Mouse (Mus musculus) G1E-ER4 (cell line): ENCODE measurements around the gene Ttc21a. TPM values are rescaled to one million over a fixed set of nuclear protein-coding genes. Genes with fewer than 3 reads are reported as not detected.

Experiments
- GATA1 ChIP-seq: IDR thresholded peaks from one replicate; pipeline ENCODE4 v1.8.0; 2012; ENCODE audit warnings: low read length, inconsistent platforms
- polyA plus RNA-seq: library from polyadenylated mRNA; stranded (reverse); fragments of >175 nt; gene quantifications from 2 replicates; pipeline ENCODE4 v1.2.3, GENCODE M21; 2012

Gene Ttc21a
- 0.03 TPM in 1 of 2 replicates, not detected in the other for polyA plus RNA-seq

GRCm38 (mm10) chr9:119937005-119937773 is at the start of gene Ttc21a, which contains the start of gene Gorasp1:
TSS of gene Ttc21a (plus strand) at chr9:119937606.
TSS of gene Gorasp1 (minus strand) at chr9:119937565.
- no peak for TF ChIP-seq GATA1

DNA sequence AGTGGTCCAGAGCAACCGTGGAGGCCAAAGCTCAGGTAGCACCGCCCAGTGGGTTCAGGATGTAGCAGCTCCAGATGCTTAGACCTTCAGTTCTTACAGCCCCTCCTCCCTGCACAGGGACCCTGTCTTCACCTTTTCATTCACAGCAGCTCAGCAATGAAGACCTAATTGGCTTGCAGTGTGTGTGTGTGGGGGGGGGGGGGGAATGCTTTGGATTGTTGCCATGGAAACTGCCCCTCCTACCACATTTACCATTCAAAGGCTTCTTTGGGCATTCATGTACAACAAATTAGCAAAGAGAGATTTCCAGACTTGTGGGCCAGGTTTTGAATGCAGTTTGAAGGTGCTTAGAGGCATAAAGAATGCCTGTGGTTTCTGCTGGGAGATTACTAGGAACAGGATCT is 48.6 kb upstream of the Ttc21a start:
- no peak for TF ChIP-seq GATA1

GRCm38 (mm10) chr9:119889446-119889845 is 48.0 kb upstream of the Ttc21a start:
- TF ChIP-seq GATA1: no peak

- no peak for TF ChIP-seq GATA1
These were observed 46.7 kb upstream of the Ttc21a start for GRCm38 (mm10) chr9:119890692-119891091.

DNA sequence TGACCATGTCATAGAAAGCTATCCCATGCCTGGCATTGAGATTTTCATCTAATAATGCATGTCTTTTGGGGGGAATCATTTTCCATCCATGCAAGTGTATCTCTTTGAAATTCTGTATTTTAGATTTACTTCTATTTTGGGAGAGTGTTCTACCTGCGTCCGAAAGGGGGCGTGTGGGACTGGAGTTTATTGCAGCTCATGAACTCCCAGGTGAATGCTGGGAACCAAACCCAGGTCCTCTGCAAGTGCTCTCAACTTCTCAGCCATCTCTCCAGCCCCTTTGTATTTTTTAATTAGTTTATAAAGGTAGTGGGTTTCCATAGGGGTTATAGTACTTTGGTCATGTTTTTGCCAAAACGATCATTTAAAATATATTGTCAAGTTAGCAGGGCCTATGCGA is 43.5 kb upstream of the Ttc21a start:
- TF ChIP-seq GATA1: no peak

GRCm38 (mm10) chr9:119894339-119895009 is 42.9 kb upstream of the Ttc21a start, which contains the start of gene Wdr48:
TSS of gene Wdr48 (plus strand) at chr9:119894878.
- TF ChIP-seq GATA1: no peak

DNA sequence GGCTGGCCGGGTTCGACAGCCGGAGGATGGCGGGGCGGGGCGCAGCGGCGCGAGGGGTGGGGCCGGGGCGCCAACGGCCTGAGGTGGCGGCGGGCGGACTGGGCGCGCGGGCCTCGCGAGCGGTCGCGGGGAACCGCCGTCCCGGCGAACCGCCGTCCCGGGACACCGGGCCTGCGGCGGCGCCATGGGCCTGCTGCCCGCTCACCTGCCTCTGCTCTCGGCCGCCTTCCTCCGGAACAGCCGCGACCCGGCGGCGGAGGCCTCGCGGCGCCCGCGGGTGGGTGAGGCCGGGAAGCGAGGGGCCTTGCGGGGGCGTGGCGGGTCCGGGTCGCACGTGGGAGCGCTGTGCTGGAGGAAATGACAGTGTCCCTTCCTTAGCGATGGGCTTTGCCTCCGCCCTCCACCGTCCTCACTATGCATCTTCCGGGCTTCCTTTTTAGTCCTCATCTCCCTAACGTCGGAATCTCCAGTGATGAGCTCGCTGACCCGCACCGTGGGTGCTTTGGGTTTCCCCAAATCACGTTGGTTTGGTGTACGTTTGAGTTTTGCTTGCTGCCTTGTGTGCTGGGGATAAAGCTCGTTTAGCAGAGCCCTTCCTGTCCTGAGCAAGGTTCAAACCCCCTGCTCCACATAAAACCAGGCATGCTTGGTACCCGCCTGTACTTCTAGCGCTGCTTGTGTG is 42.2 kb upstream of the Ttc21a start:
- TF ChIP-seq GATA1: no peak

DNA sequence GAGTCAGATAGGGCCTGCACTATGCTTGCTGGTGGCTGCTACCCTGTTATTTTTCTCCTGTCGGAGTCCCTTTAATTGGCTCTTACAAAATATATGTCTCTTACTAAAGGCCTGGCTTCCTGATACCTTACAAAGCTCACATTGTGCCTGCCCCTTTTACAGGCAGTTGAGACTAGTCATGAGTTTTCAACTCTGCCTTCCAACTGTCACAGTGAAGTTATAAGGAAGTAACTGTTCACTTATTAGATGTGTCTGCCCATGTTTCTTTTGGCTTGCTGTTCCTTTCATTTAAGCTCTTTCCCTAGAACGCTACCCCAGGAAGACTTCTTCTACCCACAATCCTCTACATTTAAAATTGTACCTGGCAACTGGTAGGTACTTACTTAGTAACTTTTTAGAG is 38.0 kb upstream of the Ttc21a start:
- no peak for TF ChIP-seq GATA1

- no peak for TF ChIP-seq GATA1
These were observed 34.8 kb upstream of the Ttc21a start for GRCm38 (mm10) chr9:119902410-119903151.

DNA sequence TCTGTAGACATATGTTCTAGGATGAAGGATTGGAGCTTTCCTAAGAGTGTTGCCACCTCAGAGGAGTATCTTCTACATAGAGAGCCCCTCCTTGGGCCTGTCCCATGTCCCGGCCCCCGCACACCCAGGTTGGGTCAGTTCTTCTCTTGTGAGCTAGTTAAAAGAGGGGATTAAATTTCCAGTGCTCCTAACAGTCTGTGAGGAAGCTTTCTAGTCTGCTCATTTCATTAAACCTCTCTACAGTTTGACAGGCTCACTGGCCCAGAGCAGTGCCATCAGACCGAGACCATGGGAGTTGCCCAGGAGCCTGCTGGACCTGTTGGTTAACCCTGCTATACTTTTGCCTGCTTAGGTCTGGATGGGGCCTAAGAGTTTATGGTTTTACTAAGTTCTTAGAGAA is 28.7 kb upstream of the Ttc21a start:
- no peak for TF ChIP-seq GATA1

- no peak for TF ChIP-seq GATA1
These were observed 27.5 kb upstream of the Ttc21a start for GRCm38 (mm10) chr9:119909931-119910330.

GRCm38 (mm10) chr9:119913087-119913838 is 24.1 kb upstream of the Ttc21a start:
- no peak for TF ChIP-seq GATA1

DNA sequence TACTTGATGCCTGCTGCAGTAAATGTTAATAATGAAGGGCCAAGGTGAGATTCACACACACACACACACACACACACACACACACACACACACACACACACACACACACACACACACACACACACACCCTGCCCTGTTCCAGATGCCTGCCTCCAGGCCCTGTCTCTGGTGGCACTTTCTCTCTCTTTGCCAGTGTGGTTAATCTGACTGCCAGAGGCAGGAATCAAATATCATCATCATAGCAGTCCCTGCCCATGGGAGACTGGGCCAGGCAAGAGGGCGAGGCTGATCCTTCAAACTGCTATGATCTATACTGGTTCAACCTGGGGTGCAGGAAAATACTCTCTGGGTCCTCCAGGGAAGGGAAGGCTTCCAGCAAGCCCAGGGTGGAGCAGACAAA is 17.5 kb upstream of the Ttc21a start:
- TF ChIP-seq GATA1: no peak

DNA sequence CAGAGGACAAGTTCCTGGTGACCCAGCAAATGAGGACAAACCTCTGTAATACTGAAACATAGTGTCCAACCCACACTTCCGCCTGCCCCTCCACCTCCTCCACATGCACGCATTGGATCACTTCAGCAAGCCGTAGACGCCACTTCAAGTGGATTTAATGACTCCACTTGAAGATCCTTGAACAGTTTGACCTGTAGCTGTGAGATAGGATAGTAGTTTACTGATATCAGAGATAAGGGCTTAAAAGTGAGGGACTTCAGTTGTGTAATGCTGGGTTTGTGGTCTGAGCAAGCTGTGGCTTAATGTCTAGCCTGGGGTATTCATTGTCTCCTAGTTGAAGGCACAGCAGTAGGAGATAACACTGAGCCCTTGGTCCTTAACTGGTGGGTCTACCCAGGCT is 13.9 kb upstream of the Ttc21a start:
- TF ChIP-seq GATA1: peak; percentile 13
